Comparison of ENCODE assay signal across 14 mouse cellular contexts in the genomic region with DNA sequence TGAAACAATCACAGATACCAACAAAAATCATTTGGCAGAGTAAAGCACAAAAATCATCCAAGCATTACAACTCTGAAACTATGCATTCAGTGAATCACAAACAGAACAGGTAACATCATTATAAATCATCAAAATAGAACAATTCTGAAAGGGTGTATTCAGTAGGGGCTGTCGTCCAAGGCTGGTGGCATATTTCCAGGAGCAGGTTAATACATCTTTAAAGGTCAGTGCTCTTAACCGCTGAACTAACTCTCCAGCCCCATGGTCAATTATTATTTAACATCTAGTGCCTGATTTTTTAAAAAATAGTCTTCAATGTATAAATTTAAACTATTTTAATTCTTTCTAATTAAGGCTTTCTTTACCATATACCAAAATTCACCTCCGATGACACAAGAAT. TPM values are rescaled to one million over a fixed set of nuclear protein-coding genes. Genes with fewer than 3 reads are reported as not detected.
"Had no signal": no experiment of that assay in that cellular context is flagged by ENCODE, and none has a peak within 500 bp of the region (broad histone marks: within the 10 kb centered on the region; RNA-seq: fewer than 3 reads in every experiment).

No protein-coding gene starts in this region.

RNA-seq across cellular contexts. Expression of gene 4930438A08Rik, which starts 40.0 kb away (rescaled TPM):
- polyA plus RNA-seq: limb, embryonic 10.5 days; limb, embryonic 11.5 days; limb, embryonic 12.5 days; liver, adult 2 months; lung, embryonic 14.5 days; lung, embryonic 16.5 days; midbrain, embryonic 10.5 days; midbrain, embryonic 11.5 days; midbrain, embryonic 13.5 days; midbrain, embryonic 14.5 days; midbrain, embryonic 15.5 days; midbrain, embryonic 16.5 days; midbrain, postnatal 0 days; neural tube, embryonic 11.5 days had no signal
